Mouse (Mus musculus): ENCODE measurements around the gene Rnf157. TPM values are rescaled to one million over a fixed set of nuclear protein-coding genes. Genes with fewer than 3 reads are reported as not detected.

The Rnf157 gene
- polyA plus RNA-seq, 2 experiments, result 17.3 to 20.1 TPM

GRCm38 (mm10) chr11:116424621-116425407 is 12.0 kb upstream of the Rnf157 start:
- H3K9ac ChIP-seq (ENCODE audit: low read depth, low read length, severe bottlenecking), result no peak overlapping the region
- no peak overlapping the region for H3K4me2 ChIP-seq (replicated peaks; ENCODE audit: low read depth, low read length, severe bottlenecking)
- H3K36me3 ChIP-seq (ENCODE audit: control insufficient read depth, insufficient read depth, low read length), result no peaks in the 10 kb centered on the region
- H3K4me3 ChIP-seq (replicated peaks; ENCODE audit: low read length), result no peak overlapping the region
- H3K4me1 ChIP-seq (ENCODE audit: control insufficient read depth, insufficient read depth, low read length), result no peaks in the 10 kb centered on the region
- 55% methylated on average over 8 of the region's 8 CpGs for WGBS
- TF ChIP-seq POLR2A (IDR thresholded peaks at IDR 0.05; ENCODE audit: borderline replicate concordance, extremely low read depth, insufficient read depth, insufficient read length), result no peak
- no peak for ATAC-seq (ENCODE audit: low FRiP score, low read depth)
- no peak overlapping the region for H3K27ac ChIP-seq (replicated peaks; ENCODE audit: low read depth, low read length)
- H3K27me3 ChIP-seq (ENCODE audit: control insufficient read depth, insufficient read depth, low read length), result no peaks in the 10 kb centered on the region
- no peaks in the 10 kb centered on the region for H3K9me3 ChIP-seq (ENCODE audit: control insufficient read depth, low read length)
- DNase-seq (ENCODE audit: low spot score), result no peak

- Histone ChIP-seq H3K9ac (ENCODE audit: low read depth, low read length, severe bottlenecking) (no peak overlapping the region), H3K9me3 (ENCODE audit: control insufficient read depth, low read length) (no peaks in the 10 kb centered on the region), H3K4me2 (replicated peaks; ENCODE audit: low read depth, low read length, severe bottlenecking) (no peak overlapping the region), H3K4me3 (replicated peaks; ENCODE audit: low read length) (no peak overlapping the region), H3K27ac (replicated peaks; ENCODE audit: low read depth, low read length) (no peak overlapping the region), H3K36me3 (ENCODE audit: control insufficient read depth, insufficient read depth, low read length) (no peaks in the 10 kb centered on the region), H3K4me1 (ENCODE audit: control insufficient read depth, insufficient read depth, low read length) (peaks cover under 1% of the 10 kb centered on the region; the same call in 1 of the 2 replicates), H3K27me3 (ENCODE audit: control insufficient read depth, insufficient read depth, low read length) (no peaks in the 10 kb centered on the region)
- no peak for TF ChIP-seq POLR2A (IDR thresholded peaks at IDR 0.05; ENCODE audit: borderline replicate concordance, extremely low read depth, insufficient read depth, insufficient read length)
- DNase-seq (ENCODE audit: low spot score) (no peak), ATAC-seq (ENCODE audit: low FRiP score, low read depth) (no peak)
- WGBS, result 78% methylated on average over 10 of the region's 10 CpGs
These were observed 11.2 kb upstream of the Rnf157 start for GRCm38 (mm10) chr11:116423782-116424620.

- 72% methylated on average over 6 of the region's 6 CpGs for WGBS
- DNase-seq (ENCODE audit: low spot score), result no peak
- ATAC-seq (ENCODE audit: low FRiP score, low read depth), result no peak
- TF ChIP-seq POLR2A (IDR thresholded peaks at IDR 0.05; ENCODE audit: borderline replicate concordance, extremely low read depth, insufficient read depth, insufficient read length), result no peak
- Histone ChIP-seq H3K27ac (replicated peaks; ENCODE audit: low read depth, low read length) (no peak overlapping the region), H3K9ac (ENCODE audit: low read depth, low read length, severe bottlenecking) (no peak overlapping the region), H3K4me2 (replicated peaks; ENCODE audit: low read depth, low read length, severe bottlenecking) (no peak overlapping the region), H3K27me3 (ENCODE audit: control insufficient read depth, insufficient read depth, low read length) (no peaks in the 10 kb centered on the region), H3K9me3 (ENCODE audit: control insufficient read depth, low read length) (no peaks in the 10 kb centered on the region), H3K36me3 (ENCODE audit: control insufficient read depth, insufficient read depth, low read length) (no peaks in the 10 kb centered on the region), H3K4me1 (ENCODE audit: control insufficient read depth, insufficient read depth, low read length) (peaks cover 7% of the 10 kb centered on the region), H3K4me3 (replicated peaks; ENCODE audit: low read length) (no peak overlapping the region)
These were observed 10.4 kb upstream of the Rnf157 start for GRCm38 (mm10) chr11:116423214-116423613.

GRCm38 (mm10) chr11:116422562-116422961 is 9.7 kb upstream of the Rnf157 start:
- no peak for ATAC-seq (ENCODE audit: low FRiP score, low read depth)
- Histone ChIP-seq H3K4me3 (replicated peaks; ENCODE audit: low read length) (no peak overlapping the region), H3K4me2 (replicated peaks; ENCODE audit: low read depth, low read length, severe bottlenecking) (no peak overlapping the region), H3K27me3 (ENCODE audit: control insufficient read depth, insufficient read depth, low read length) (no peaks in the 10 kb centered on the region), H3K9me3 (ENCODE audit: control insufficient read depth, low read length) (no peaks in the 10 kb centered on the region), H3K9ac (ENCODE audit: low read depth, low read length, severe bottlenecking) (no peak overlapping the region), H3K27ac (replicated peaks; ENCODE audit: low read depth, low read length) (no peak overlapping the region), H3K4me1 (ENCODE audit: control insufficient read depth, insufficient read depth, low read length) (peaks cover 9% of the 10 kb centered on the region), H3K36me3 (ENCODE audit: control insufficient read depth, insufficient read depth, low read length) (no peaks in the 10 kb centered on the region)
- no peak for TF ChIP-seq POLR2A (IDR thresholded peaks at IDR 0.05; ENCODE audit: borderline replicate concordance, extremely low read depth, insufficient read depth, insufficient read length)
- DNase-seq (ENCODE audit: low spot score), result no peak
- 90% methylated on average over 2 of the region's 2 CpGs for WGBS

- no peaks in the 10 kb centered on the region for H3K27me3 ChIP-seq (ENCODE audit: control insufficient read depth, insufficient read depth, low read length)
- H3K27ac ChIP-seq (replicated peaks; ENCODE audit: low read depth, low read length), result no peak overlapping the region
- WGBS, result 68% methylated on average over 6 of the region's 6 CpGs
- ATAC-seq (ENCODE audit: low FRiP score, low read depth) (no peak), DNase-seq (ENCODE audit: low spot score) (no peak)
- H3K36me3 ChIP-seq (ENCODE audit: control insufficient read depth, insufficient read depth, low read length), result no peaks in the 10 kb centered on the region
- no peak for TF ChIP-seq POLR2A (IDR thresholded peaks at IDR 0.05; ENCODE audit: borderline replicate concordance, extremely low read depth, insufficient read depth, insufficient read length)
- H3K9ac ChIP-seq (ENCODE audit: low read depth, low read length, severe bottlenecking), result no peak overlapping the region
- H3K4me3 ChIP-seq (replicated peaks; ENCODE audit: low read length), result no peak overlapping the region
- peaks cover 12% of the 10 kb centered on the region for H3K4me1 ChIP-seq (ENCODE audit: control insufficient read depth, insufficient read depth, low read length)
- H3K9me3 ChIP-seq (ENCODE audit: control insufficient read depth, low read length), result no peaks in the 10 kb centered on the region
- no peak overlapping the region for H3K4me2 ChIP-seq (replicated peaks; ENCODE audit: low read depth, low read length, severe bottlenecking)
These were observed 8.3 kb upstream of the Rnf157 start for GRCm38 (mm10) chr11:116421102-116421501.
